Mouse (Mus musculus): ENCODE measurements at regions not wholly inside any gene's neighbourhood (a gene's known extent, or its start where the extent isn't known, plus 50 kb on each side); places are given as distances from the start of the nearest gene placed in this dataset.

GRCm38 (mm10) chr9:73392036-73392435 lies 278.8 kb downstream of the Rsl24d1 start:
- no peaks in the 10 kb centered on the region for H3K27me3 ChIP-seq (ENCODE audit: control insufficient read depth, insufficient read depth, low read length)
- H3K27ac ChIP-seq (ENCODE audit: control insufficient read depth, insufficient read depth, low read depth, low read length), result no peak overlapping the region
- no peaks in the 10 kb centered on the region for H3K4me1 ChIP-seq (ENCODE audit: control insufficient read depth, insufficient read depth, low read length)
- H3K4me3 ChIP-seq (ENCODE audit: control insufficient read depth, low read depth, low read length), result no peak overlapping the region
- TF ChIP-seq POLR2A (IDR thresholded peaks at IDR 0.05; ENCODE audit: control insufficient read depth, low read depth, low read length) (no peak), CTCF (IDR thresholded peaks at IDR 0.05; ENCODE audit: control insufficient read depth, insufficient read depth, insufficient replicate concordance, low read depth, low read length) (no peak)
- no peaks in the 10 kb centered on the region for H3K36me3 ChIP-seq (ENCODE audit: control insufficient read depth, insufficient read depth, low read length)

DNA sequence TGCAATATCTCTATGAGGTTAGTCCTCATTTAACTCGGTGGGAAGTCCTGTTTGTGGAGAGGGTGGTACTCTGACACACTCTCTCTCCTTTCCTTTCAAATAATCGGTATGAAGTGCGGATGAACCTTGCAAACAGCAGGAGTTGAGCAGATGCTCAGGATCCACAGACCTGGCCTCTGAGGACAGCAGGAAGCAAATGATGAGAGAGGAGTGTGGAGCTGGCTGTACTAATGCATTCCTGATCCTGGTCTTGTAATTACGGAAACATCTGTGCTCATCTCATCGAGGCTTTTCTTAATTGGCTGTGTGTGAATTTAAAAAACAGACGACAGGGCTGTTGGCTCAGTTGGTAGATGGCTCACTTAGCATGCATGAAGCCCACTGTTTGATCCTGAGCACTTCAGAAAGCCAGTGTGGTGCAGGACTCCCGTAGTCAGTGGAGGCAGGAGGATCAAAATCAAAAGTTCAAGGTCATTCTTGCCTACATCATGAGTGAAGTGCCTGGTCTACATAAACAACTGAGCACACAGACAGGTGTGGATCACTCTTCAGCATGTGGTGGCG lies 300.2 kb downstream of the Rsl24d1 start:
- TF ChIP-seq CTCF (IDR thresholded peaks at IDR 0.05; ENCODE audit: control insufficient read depth, insufficient read depth, insufficient replicate concordance, low read depth, low read length) (no peak), POLR2A (IDR thresholded peaks at IDR 0.05; ENCODE audit: control insufficient read depth, low read depth, low read length) (no peak)
- no peak overlapping the region for H3K27ac ChIP-seq (ENCODE audit: control insufficient read depth, insufficient read depth, low read depth, low read length)
- no peak overlapping the region for H3K4me3 ChIP-seq (ENCODE audit: control insufficient read depth, low read depth, low read length)
- H3K36me3 ChIP-seq (ENCODE audit: control insufficient read depth, insufficient read depth, low read length), result no peaks in the 10 kb centered on the region
- H3K4me1 ChIP-seq (ENCODE audit: control insufficient read depth, insufficient read depth, low read length), result peaks cover 4% of the 10 kb centered on the region
- no peaks in the 10 kb centered on the region for H3K27me3 ChIP-seq (ENCODE audit: control insufficient read depth, insufficient read depth, low read length)

DNA sequence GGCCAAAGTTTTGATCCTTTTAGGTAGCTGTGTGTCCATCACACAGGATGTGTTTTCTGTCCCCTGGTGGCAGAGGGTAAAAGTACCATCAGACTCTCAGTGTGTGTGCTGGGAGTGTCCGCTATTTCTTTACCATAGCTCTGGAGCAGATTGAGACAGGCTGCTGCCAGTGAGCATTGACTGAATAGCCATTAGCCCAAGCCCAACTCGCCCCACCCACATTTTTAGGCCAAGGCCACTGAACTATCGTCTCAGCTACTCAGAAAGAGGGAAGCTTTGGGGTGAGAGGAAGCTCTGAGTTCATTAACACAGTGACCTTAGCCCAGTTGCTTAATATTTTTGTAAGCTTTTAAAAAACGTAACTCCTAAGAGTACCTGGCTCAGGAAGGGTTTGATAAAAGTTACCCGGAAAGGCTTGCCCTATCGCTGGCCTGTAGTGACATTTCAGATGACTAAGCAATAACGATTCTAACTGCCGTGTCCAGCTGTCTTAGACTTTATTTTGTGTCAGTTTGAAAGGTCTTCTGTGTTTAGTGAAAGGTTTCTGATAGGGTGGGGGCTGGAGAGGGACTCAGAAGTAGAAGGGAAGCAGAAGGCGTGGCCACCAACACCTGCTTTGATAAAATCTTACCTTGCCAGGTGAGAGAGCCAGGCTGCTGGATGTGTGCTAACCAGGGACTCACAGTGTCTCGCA lies 303.0 kb downstream of the Rsl24d1 start:
- no peak overlapping the region for H3K4me3 ChIP-seq (ENCODE audit: control insufficient read depth, low read depth, low read length)
- H3K27me3 ChIP-seq (ENCODE audit: control insufficient read depth, insufficient read depth, low read length), result no peaks in the 10 kb centered on the region
- peaks cover 4% of the 10 kb centered on the region for H3K4me1 ChIP-seq (ENCODE audit: control insufficient read depth, insufficient read depth, low read length)
- TF ChIP-seq POLR2A (IDR thresholded peaks at IDR 0.05; ENCODE audit: control insufficient read depth, low read depth, low read length) (no peak), CTCF (IDR thresholded peaks at IDR 0.05; ENCODE audit: control insufficient read depth, insufficient read depth, insufficient replicate concordance, low read depth, low read length) (no peak)
- no peak overlapping the region for H3K27ac ChIP-seq (ENCODE audit: control insufficient read depth, insufficient read depth, low read depth, low read length)
- no peaks in the 10 kb centered on the region for H3K36me3 ChIP-seq (ENCODE audit: control insufficient read depth, insufficient read depth, low read length)

All from testis, adult 2 months (tissue).